Mouse (Mus musculus) lung, postnatal 0 days (tissue): ENCODE data around the gene Plcl1.

ENCODE experiments used
- CTCF ChIP-seq: IDR thresholded peaks from 2 replicates; pipeline ENCODE4 v1.5.1; 2016; ENCODE audit warnings: antibody characterized with exemption, mild to moderate bottlenecking
- EP300 ChIP-seq: IDR thresholded peaks from 2 replicates; pipeline ENCODE4 v1.6.1; 2016; ENCODE audit warnings: antibody characterized with exemption, mild to moderate bottlenecking, control low read depth

DNA sequence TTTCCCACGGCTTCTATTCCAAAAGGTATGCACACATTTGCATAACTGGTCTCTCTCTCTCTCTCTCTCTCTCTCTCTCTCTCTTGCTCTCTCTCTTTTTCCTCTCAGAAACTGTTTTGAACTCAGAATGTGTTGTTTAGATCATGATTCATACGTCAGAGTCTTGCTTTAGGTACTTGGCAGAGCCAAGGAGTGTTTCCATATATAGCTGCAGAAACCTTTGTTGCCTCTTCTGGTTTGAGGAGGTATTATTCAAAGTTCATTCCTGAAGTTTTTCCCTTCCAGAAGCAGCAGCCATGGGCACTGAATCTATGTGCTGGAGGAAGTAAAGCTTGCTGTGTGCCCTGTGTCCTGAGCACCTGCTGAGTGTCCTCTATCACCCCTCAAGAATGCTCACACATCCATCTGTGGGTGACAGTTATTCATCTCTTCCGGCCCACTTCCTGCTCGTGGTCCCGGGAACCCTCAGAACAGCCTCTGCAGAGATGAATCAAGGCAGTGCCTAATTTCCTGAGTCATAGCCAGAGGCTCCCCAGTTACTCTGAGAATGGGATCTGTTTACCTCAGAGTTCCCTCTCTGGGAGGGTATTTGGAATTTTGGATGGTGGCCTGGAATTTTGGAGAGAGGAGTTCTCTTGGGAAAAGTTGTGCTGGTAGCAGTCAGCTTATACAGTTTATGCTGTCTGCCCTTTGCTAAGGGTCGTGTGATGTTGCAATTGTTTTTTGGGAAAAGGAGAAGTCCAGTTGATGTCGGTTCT is 123.0 kb downstream of the Plcl1 start:
- TF ChIP-seq CTCF (0 out of 2 replicates have a peak, but pooled peaks have one; percentile 13), EP300 (no peak; the same call in none of the 2 replicates)
